Mouse (Mus musculus) skeletal muscle tissue, postnatal 0 days (tissue): ENCODE measurements around the gene Dedd. TPM values are rescaled to one million over a fixed set of nuclear protein-coding genes. Genes with fewer than 3 reads are reported as not detected.

ENCODE experiments used
- polyA plus RNA-seq: library from polyadenylated mRNA; unstranded; fragments of >200 nt; fragmentation: Nextera tagmentation; extraction: Ambion mirVana; gene quantifications from 2 replicates; pipeline ENCODE4 v1.2.1, GENCODE M21; 2015

Dedd gene
- polyA plus RNA-seq: 31.9 and 35.7 TPM in 2 replicates

GRCm38 (mm10) chr1:171328839-171329432 is at the start of gene Dedd:
Gene Dedd, plus strand, starts transcription at chr1:171329145.

GRCm38 (mm10) chr1:171280916-171281527 is 47.9 kb upstream of the Dedd start, which contains the start of gene Ppox:
Gene Ppox, minus strand, starts transcription at chr1:171281186.

GRCm38 (mm10) chr1:171287136-171288081 is 41.5 kb upstream of the Dedd start, which contains the start of gene Usp21:
Gene Usp21, minus strand, starts transcription at chr1:171287991.

GRCm38 (mm10) chr1:171294298-171295062 is 34.5 kb upstream of the Dedd start, which contains the start of gene Ufc1:
Gene Ufc1, minus strand, starts transcription at chr1:171295024.

GRCm38 (mm10) chr1:171345225-171346094 is 16.5 kb downstream of the Dedd start, which contains the start of the genes Nit1 and Pfdn2:
Gene Nit1, minus strand, starts transcription at chr1:171345646.
Gene Pfdn2, plus strand, starts transcription at chr1:171345670.

GRCm38 (mm10) chr1:171360656-171361055 is 31.7 kb downstream of the Dedd start, which contains the start of gene Klhdc9:
Gene Klhdc9, minus strand, starts transcription at chr1:171360798.

GRCm38 (mm10) chr1:171369845-171370556 is 41.1 kb downstream of the Dedd start, which contains the start of gene Nectin4:
Gene Nectin4, plus strand, starts transcription at chr1:171370099.

GRCm38 (mm10) chr1:171388376-171389102 is 59.6 kb downstream of the Dedd start, which contains the start of gene Arhgap30:
Gene Arhgap30, plus strand, starts transcription at chr1:171388954.

Other genes with a start within 250 kb of the Dedd start
- 1.7 and 1.8 TPM in 2 replicates for gene Cfap126, start 215.2 kb upstream of the Dedd start, polyA plus RNA-seq
- 450 and 454 TPM in 2 replicates for gene Sdhc, start 178.5 kb upstream of the Dedd start, polyA plus RNA-seq
- gene Mpz, start 178.4 kb upstream of the Dedd start, polyA plus RNA-seq: 35.1 and 37.5 TPM in 2 replicates
- gene Pcp4l1, start 132.9 kb upstream of the Dedd start, polyA plus RNA-seq: 4.4 and 6.3 TPM in 2 replicates
- 0.22 and 0.23 TPM in 2 replicates for gene Nr1i3, start 115.2 kb upstream of the Dedd start, polyA plus RNA-seq
- 25.0 and 27.9 TPM in 2 replicates for gene Tomm40l, start 106.6 kb upstream of the Dedd start, polyA plus RNA-seq
- 8.5 and 10.4 TPM in 2 replicates for gene Apoa2, start 104.1 kb upstream of the Dedd start, polyA plus RNA-seq
- 73.3 and 108 TPM in 2 replicates for gene Fcer1g, start 94.8 kb upstream of the Dedd start, polyA plus RNA-seq
- gene Adamts4, start 78.7 kb upstream of the Dedd start, polyA plus RNA-seq: 6.3 and 7.5 TPM in 2 replicates
- 474 and 493 TPM in 2 replicates for gene Ndufs2, start 77.8 kb upstream of the Dedd start, polyA plus RNA-seq
- 23.7 and 25.4 TPM in 2 replicates for gene B4galt3, start 58.8 kb upstream of the Dedd start, polyA plus RNA-seq
- 18.2 and 22.7 TPM in 2 replicates for gene Ppox, start 48.0 kb upstream of the Dedd start, polyA plus RNA-seq
- gene Usp21, start 41.2 kb upstream of the Dedd start, polyA plus RNA-seq: 23.7 and 24.2 TPM in 2 replicates
- 77.6 and 87.2 TPM in 2 replicates for gene Ufc1, start 34.1 kb upstream of the Dedd start, polyA plus RNA-seq
- 27.6 and 32.2 TPM in 2 replicates for gene Nit1, start 16.5 kb downstream of the Dedd start, polyA plus RNA-seq
- 98.8 and 101 TPM in 2 replicates for gene Pfdn2, start 16.5 kb downstream of the Dedd start, polyA plus RNA-seq
- 1.3 and 1.7 TPM in 2 replicates for gene Klhdc9, start 31.7 kb downstream of the Dedd start, polyA plus RNA-seq
- gene Nectin4, start 41.0 kb downstream of the Dedd start, polyA plus RNA-seq: 0.24 and 1.5 TPM in 2 replicates
- gene Arhgap30, start 59.8 kb downstream of the Dedd start, polyA plus RNA-seq: 1.8 and 2.5 TPM in 2 replicates
- 34.2 and 34.8 TPM in 2 replicates for gene Usf1, start 82.2 kb downstream of the Dedd start, polyA plus RNA-seq
- 1.1 and 1.5 TPM in 2 replicates for gene Tstd1, start 89.7 kb downstream of the Dedd start, polyA plus RNA-seq
- gene F11r, start 108.4 kb downstream of the Dedd start, polyA plus RNA-seq: 20.5 and 28.3 TPM in 2 replicates
- gene Alyref2, start 174.3 kb downstream of the Dedd start, polyA plus RNA-seq: 11.3 and 13.8 TPM in 2 replicates
- gene Itln1, start 206.1 kb downstream of the Dedd start, polyA plus RNA-seq: not detected in 2 replicates
- 0.16 TPM in 1 of 2 replicates, not detected in the other for gene Cd244a, start 230.0 kb downstream of the Dedd start, polyA plus RNA-seq